Mouse (Mus musculus) intestine, embryonic 14.5 days (tissue): Measurements from ENCODE around the gene Slc44a2. TPM values are rescaled to one million over a fixed set of nuclear protein-coding genes. Genes with fewer than 3 reads are reported as not detected.

Experiments used
- ATAC-seq: fragments of 200-750 bp; cut with Nextera tagmentation; replicated peaks from 2 replicates; pipeline ENCODE4 v1.8.0; 2017; ENCODE audit warnings: low read depth, moderate number of reproducible peaks, moderate TSS enrichment, moderate library complexity; ENCODE audit not compliant: low FRiP score, low TSS enrichment
- DNase-seq: peaks from one replicate; pipeline ENCODE4 v3.0.0-alpha.2; 2018; ENCODE audit warnings: low spot score
- H3K27ac ChIP-seq: fragments of 300-500 bp; sonication (generic); 2 replicates; pipeline ENCODE4 v1.5.1; 2014; ENCODE audit warnings: low read depth, mild to moderate bottlenecking, control low read depth
- H3K27me3 ChIP-seq: fragments of 300-500 bp; sonication (generic); replicated peaks from 2 replicates; pipeline ENCODE4 v1.6.1; 2014; ENCODE audit warnings: low read length, control low read depth; ENCODE audit not compliant: control insufficient read depth, insufficient read depth
- H3K36me3 ChIP-seq: fragments of 300-500 bp; sonication (generic); 2 replicates; pipeline ENCODE4 v1.6.1; 2014; ENCODE audit warnings: low read length, control low read depth; ENCODE audit not compliant: control insufficient read depth, insufficient read depth
- H3K4me1 ChIP-seq: fragments of 300-500 bp; sonication (generic); replicated peaks from 2 replicates; pipeline ENCODE4 v1.6.1; 2014; ENCODE audit warnings: low read length, control low read depth, mixed read lengths; ENCODE audit not compliant: control insufficient read depth, insufficient read depth
- H3K4me2 ChIP-seq: fragments of 300-500 bp; sonication (generic); 2 replicates; pipeline ENCODE4 v1.6.1; 2014; ENCODE audit warnings: low read length
- H3K4me3 ChIP-seq: fragments of 300-500 bp; sonication (generic); 2 replicates; pipeline ENCODE4 v1.5.1; 2014; ENCODE audit warnings: low read depth, low read length, control low read depth, mixed read lengths
- H3K9ac ChIP-seq: fragments of 300-500 bp; sonication (generic); 2 replicates; pipeline ENCODE4 v1.6.1; 2014; ENCODE audit warnings: mild to moderate bottlenecking, low read length
- H3K9me3 ChIP-seq: fragments of 300-500 bp; sonication (generic); 2 replicates; pipeline ENCODE4 v1.6.1; 2016; ENCODE audit warnings: low read length, control low read depth; ENCODE audit not compliant: control insufficient read depth
- WGBS: fragments of 180-500 bp; shearing (Covaris S2); extraction: QIAGEN DNeasy Blood & Tissue Kit; methylation state at CpG from one replicate; pipeline ENCODE4 v1.1.7; 2014; 5-methylcytosine and 5-hydroxymethylcytosine counted together
- polyA plus RNA-seq: library from polyadenylated mRNA; unstranded; fragments of >200 nt; fragmentation: Nextera tagmentation; extraction: Ambion mirVana; gene quantifications from 2 replicates; pipeline ENCODE4 v1.2.1, GENCODE M21; 2014

The Slc44a2 gene
- polyA plus RNA-seq, 1 experiment from 2014 or later, result 70.1 TPM

DNA sequence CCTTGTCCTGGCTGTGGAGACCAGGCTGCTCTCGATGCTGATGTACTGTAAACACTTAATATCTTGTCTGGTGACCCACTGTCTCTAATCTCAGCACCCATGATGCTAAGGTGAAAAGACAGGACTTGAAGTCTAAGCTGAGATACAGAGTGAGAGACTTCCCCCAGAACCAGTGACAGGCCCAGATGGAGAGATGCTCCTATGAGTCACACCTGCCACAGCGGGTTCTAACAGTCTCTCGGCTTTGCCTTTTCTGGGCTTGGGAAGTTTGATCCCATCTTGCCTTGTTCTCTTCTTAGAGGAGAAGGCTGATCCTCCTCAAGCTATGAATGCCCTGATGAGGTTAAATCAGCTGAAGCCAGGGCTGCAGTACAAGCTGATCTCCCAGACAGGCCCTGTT, 76.7 kb downstream of the Slc44a2 start:
- no peak overlapping the region for H3K27ac ChIP-seq
- no peak for ATAC-seq
- no peaks in the 10 kb centered on the region for H3K4me1 ChIP-seq
- DNase-seq, result no peak
- H3K36me3 ChIP-seq, result peaks cover 100% of the 10 kb centered on the region
- H3K9ac ChIP-seq, result no peak overlapping the region
- H3K4me2 ChIP-seq, result no peak overlapping the region
- no peak overlapping the region for H3K4me3 ChIP-seq
- H3K27me3 ChIP-seq, result no peaks in the 10 kb centered on the region
- H3K9me3 ChIP-seq, result no peaks in the 10 kb centered on the region
- WGBS, result 95% methylated on average over 3 of the region's 3 CpGs

DNA sequence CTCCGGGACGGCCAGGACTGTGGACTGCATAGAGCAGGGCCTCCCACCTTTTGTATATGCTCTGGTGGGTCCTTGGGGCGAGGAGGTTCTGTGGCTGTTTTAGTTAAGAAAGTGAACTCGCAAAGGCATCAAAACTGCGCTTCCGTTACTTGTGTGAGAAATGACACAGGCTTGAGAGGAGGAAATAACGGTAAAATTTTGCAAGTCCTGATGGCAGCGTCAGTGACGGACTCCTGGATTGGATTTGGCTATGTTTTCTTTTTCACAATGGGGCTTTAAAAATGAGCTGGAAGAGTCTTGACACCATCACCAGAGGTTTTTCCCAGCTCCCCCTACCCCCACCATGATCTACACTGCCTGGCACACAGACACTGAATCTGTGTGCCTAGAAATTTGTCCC, 80.5 kb downstream of the Slc44a2 start:
- Histone ChIP-seq H3K36me3 (peaks cover 100% of the 10 kb centered on the region), H3K4me3 (no peak overlapping the region), H3K9ac (no peak overlapping the region), H3K27me3 (no peaks in the 10 kb centered on the region), H3K9me3 (no peaks in the 10 kb centered on the region), H3K4me1 (no peaks in the 10 kb centered on the region), H3K4me2 (no peak overlapping the region), H3K27ac (no peak overlapping the region)
- ATAC-seq (no peak), DNase-seq (no peak)
- 91% methylated on average over 9 of the region's 9 CpGs for WGBS

DNA sequence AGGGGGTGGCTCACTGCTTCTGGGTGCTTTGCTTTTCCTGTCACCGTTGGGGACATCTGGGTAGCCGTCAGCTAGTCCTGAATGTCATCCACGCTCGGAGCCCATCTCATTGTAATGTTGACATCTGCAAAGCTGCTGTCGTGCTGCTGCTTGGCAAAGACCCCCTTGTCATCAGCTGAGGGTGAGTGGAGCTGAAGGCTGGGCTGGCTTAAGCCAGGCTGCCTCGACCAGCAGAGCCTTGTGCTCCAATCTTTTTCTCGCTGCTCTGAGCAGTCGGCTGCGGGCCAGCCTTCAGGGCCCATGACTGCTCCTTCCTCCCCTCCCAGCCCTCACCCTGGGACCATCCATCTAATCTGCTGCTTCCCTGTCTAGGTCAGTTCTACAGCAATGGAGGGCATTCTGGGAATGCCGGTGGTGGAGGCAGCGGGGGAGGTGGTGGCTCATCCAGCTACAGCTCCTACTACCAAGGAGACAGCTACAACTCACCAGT, 82.3 kb downstream of the Slc44a2 start:
- Histone ChIP-seq H3K27ac (no peak overlapping the region), H3K36me3 (peaks cover 94% of the 10 kb centered on the region), H3K4me2 (no peak overlapping the region), H3K27me3 (no peaks in the 10 kb centered on the region), H3K9me3 (no peaks in the 10 kb centered on the region), H3K4me3 (no peak overlapping the region), H3K4me1 (no peaks in the 10 kb centered on the region), H3K9ac (no peak overlapping the region)
- no peak for DNase-seq
- no peak for ATAC-seq
- 81% methylated on average over 11 of the region's 11 CpGs for WGBS

DNA sequence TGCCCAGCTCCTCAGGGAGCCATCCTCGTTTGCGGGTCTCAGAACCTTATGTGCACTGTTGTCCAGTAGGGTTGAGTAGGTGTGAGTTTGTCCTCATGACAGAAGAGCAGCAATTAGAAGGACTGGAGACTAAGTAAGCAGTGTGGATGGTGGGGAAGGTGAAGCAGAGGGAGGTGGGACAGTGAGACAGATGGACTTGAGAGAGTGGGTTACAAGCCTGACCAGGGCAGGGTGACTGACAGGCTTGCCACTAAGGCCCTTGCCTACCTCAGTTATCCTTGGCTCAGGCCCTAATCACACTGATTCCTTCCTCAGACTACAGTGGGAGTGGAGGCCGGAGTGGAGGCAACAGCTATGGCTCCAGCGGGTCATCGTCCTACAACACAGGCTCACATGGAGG, 83.2 kb downstream of the Slc44a2 start:
- ATAC-seq (no peak), DNase-seq (no peak)
- 95% methylated on average over 5 of the region's 5 CpGs for WGBS
- Histone ChIP-seq H3K4me3 (no peak overlapping the region), H3K9ac (no peak overlapping the region), H3K27me3 (no peaks in the 10 kb centered on the region), H3K36me3 (peaks cover 84% of the 10 kb centered on the region), H3K4me2 (no peak overlapping the region), H3K9me3 (no peaks in the 10 kb centered on the region), H3K4me1 (no peaks in the 10 kb centered on the region), H3K27ac (no peak overlapping the region)

Other genes with a start within 250 kb of the Slc44a2 start
- gene Gm49373, start 247.6 kb upstream of the Slc44a2 start, polyA plus RNA-seq, result 0.20 and 0.74 TPM in 2 replicates
- 71.4 and 74.4 TPM in 2 replicates for gene Fdx1l, start 247.1 kb upstream of the Slc44a2 start, polyA plus RNA-seq
- gene Gm38431, start 228.7 kb upstream of the Slc44a2 start, polyA plus RNA-seq, result 2.2 and 3.7 TPM in 2 replicates
- 84.1 and 87.5 TPM in 2 replicates for gene Raver1, start 228.7 kb upstream of the Slc44a2 start, polyA plus RNA-seq
- gene Tyk2, start 189.5 kb upstream of the Slc44a2 start, polyA plus RNA-seq, result 11.7 and 12.1 TPM in 2 replicates
- 307 and 327 TPM in 2 replicates for gene Cdc37, start 170.7 kb upstream of the Slc44a2 start, polyA plus RNA-seq
- 6.7 and 7.0 TPM in 2 replicates for gene Pde4a, start 155.0 kb upstream of the Slc44a2 start, polyA plus RNA-seq
- 41.0 and 43.0 TPM in 2 replicates for gene Keap1, start 81.3 kb upstream of the Slc44a2 start, polyA plus RNA-seq
- 0.07 and 0.13 TPM in 2 replicates for gene S1pr5, start 72.3 kb upstream of the Slc44a2 start, polyA plus RNA-seq
- 42.6 and 45.4 TPM in 2 replicates for gene Atg4d, start 55.4 kb upstream of the Slc44a2 start, polyA plus RNA-seq
- 12.8 TPM in 2 replicates for gene Kri1, start 32.7 kb upstream of the Slc44a2 start, polyA plus RNA-seq
- gene Cdkn2d, start 29.3 kb upstream of the Slc44a2 start, polyA plus RNA-seq, result 43.7 and 44.8 TPM in 2 replicates
- gene Ap1m2, start 8.4 kb upstream of the Slc44a2 start, polyA plus RNA-seq, result 69.6 and 75.8 TPM in 2 replicates
- 179 and 188 TPM in 2 replicates for gene Ilf3, start 47.2 kb downstream of the Slc44a2 start, polyA plus RNA-seq
- gene Qtrt1, start 91.1 kb downstream of the Slc44a2 start, polyA plus RNA-seq, result 69.9 and 77.3 TPM in 2 replicates
- 65.2 and 67.3 TPM in 2 replicates for gene Dnm2, start 104.2 kb downstream of the Slc44a2 start, polyA plus RNA-seq
- gene Tmed1, start 189.6 kb downstream of the Slc44a2 start, polyA plus RNA-seq, result 88.4 and 91.0 TPM in 2 replicates
- gene AB124611, start 205.5 kb downstream of the Slc44a2 start, polyA plus RNA-seq, result 3.1 and 4.2 TPM in 2 replicates
- gene Carm1, start 226.2 kb downstream of the Slc44a2 start, polyA plus RNA-seq, result 39.5 and 54.4 TPM in 2 replicates